Mouse (Mus musculus) layer of hippocampus, postnatal 36 days (tissue): Measurements from ENCODE around the gene Nptx2. TPM values are rescaled to one million over a fixed set of nuclear protein-coding genes. Genes with fewer than 3 reads are reported as not detected.
A peak's percentile ranks its signal among the peaks of the same experiment; 100 is the strongest.

Experiments
- DNase-seq, 2 experiments: peaks; one replicate each; pipeline ENCODE4 v3.0.0; 2022
- total RNA-seq, 2 experiments: library from RNA; stranded (reverse); gene quantifications; 2 replicates each; pipeline ENCODE4 v1.2.3; 2021

The Nptx2 gene
- total RNA-seq, 2 experiments from 2014 or later, result 44.0 to 52.2 TPM

DNA sequence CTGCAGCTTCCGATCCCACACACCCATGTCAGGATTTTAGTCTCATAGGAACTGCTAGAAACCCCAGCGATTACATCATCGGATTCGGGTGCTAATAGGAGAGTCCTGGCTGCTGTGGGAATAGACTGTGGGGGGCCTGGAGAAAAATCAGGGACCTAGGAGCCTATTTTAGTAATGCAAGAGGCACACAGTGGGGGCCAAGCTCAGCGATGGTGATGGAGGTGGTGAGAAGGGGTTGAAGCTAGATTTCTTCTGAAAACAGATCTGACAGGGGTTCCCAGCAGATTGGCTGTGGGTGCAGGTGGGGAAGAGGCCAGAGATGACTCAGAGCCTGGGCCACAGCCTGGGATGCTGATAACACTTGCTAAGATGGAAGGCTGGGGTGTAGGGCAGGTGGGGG is 39.4 kb downstream of the Nptx2 start:
- DNase-seq, result peak; percentile 8 to 11

GRCm38 (mm10) chr5:144591248-144591880 is 45.7 kb downstream of the Nptx2 start:
- no peak for DNase-seq

- DNase-seq, result peak; percentile 13 to 19
Measured at GRCm38 (mm10) chr5:144594796-144595195, 49.1 kb downstream of the Nptx2 start.

Other genes starting within 250 kb of the Nptx2 start
- gene Baiap2l1, start 187.8 kb upstream of the Nptx2 start, total RNA-seq, result under 1 TPM; 0.85 to 0.88 TPM
- 100 to 1,000 TPM; 126 to 139 TPM for gene Tmem130, start 215.9 kb downstream of the Nptx2 start, total RNA-seq
- gene Trrap, start 221.8 kb downstream of the Nptx2 start, total RNA-seq, result 100 to 1,000 TPM; 160 to 181 TPM